Mouse (Mus musculus): ENCODE results near the gene Dcun1d1. TPM values are rescaled to one million over a fixed set of nuclear protein-coding genes. Genes with fewer than 3 reads are reported as not detected.

The Dcun1d1 gene
- polyA plus RNA-seq (2014; fragmentation: Nextera tagmentation; extraction: Ambion mirVana) = 95.0 and 103 TPM in 2 replicates

- H3K4me3 ChIP-seq (ENCODE audit: low read depth, low read length) = no peak within 1 kb of the TSS
- peaks cover 7% of the 10 kb centered on the region for H3K4me1 ChIP-seq (replicated peaks; ENCODE audit: control insufficient read depth, insufficient read depth, low read length)
- ATAC-seq (replicated peaks; ENCODE audit: low FRiP score) (no peak), DNase-seq (ENCODE audit: low spot score) (no peak)
- H3K36me3 ChIP-seq (ENCODE audit: control insufficient read depth, insufficient read depth, low read length) = 0 out of 2 replicates have a peak, but pooled peaks cover 3% of the 10 kb centered on the region
- H3K27ac ChIP-seq (ENCODE audit: low read depth, low read length) = no peak within 1 kb of the TSS
- H3K4me2 ChIP-seq = no peak within 1 kb of the TSS
- no peaks in the 10 kb centered on the region for H3K9me3 ChIP-seq (ENCODE audit: control insufficient read depth, low read length)
- no peak within 1 kb of the TSS for H3K9ac ChIP-seq (ENCODE audit: low read depth, low read length)
- WGBS = 92% methylated on average over 6 of the region's 6 CpGs
- H3K27me3 ChIP-seq (replicated peaks; ENCODE audit: control insufficient read depth, insufficient read depth, low read length) = no peaks in the 10 kb centered on the region
Measured at GRCm38 (mm10) chr3:35937345-35937744, at the start of gene Dcun1d1. Gene Dcun1d1 (minus strand): TSS chr3:35937445.

- Histone ChIP-seq H3K4me2 (no peak overlapping the region), H3K9me3 (ENCODE audit: control insufficient read depth, low read length) (no peaks in the 10 kb centered on the region), H3K4me3 (ENCODE audit: low read depth, low read length) (no peak overlapping the region), H3K9ac (ENCODE audit: low read depth, low read length) (no peak overlapping the region), H3K36me3 (ENCODE audit: control insufficient read depth, insufficient read depth, low read length) (peaks cover 11% of the 10 kb centered on the region), H3K27me3 (replicated peaks; ENCODE audit: control insufficient read depth, insufficient read depth, low read length) (no peaks in the 10 kb centered on the region), H3K4me1 (replicated peaks; ENCODE audit: control insufficient read depth, insufficient read depth, low read length) (no peaks in the 10 kb centered on the region), H3K27ac (ENCODE audit: low read depth, low read length) (no peak overlapping the region)
- no peak for ATAC-seq (replicated peaks; ENCODE audit: low FRiP score)
- no peak for DNase-seq (ENCODE audit: low spot score)
- WGBS = 89% methylated on average over 6 of the region's 6 CpGs
Measured at GRCm38 (mm10) chr3:35986266-35986665, 49.0 kb upstream of the Dcun1d1 start.

- Histone ChIP-seq H3K27me3 (replicated peaks; ENCODE audit: control insufficient read depth, insufficient read depth, low read length) (no peaks in the 10 kb centered on the region), H3K9ac (ENCODE audit: low read depth, low read length) (no peak overlapping the region), H3K4me1 (replicated peaks; ENCODE audit: control insufficient read depth, insufficient read depth, low read length) (no peaks in the 10 kb centered on the region), H3K4me3 (ENCODE audit: low read depth, low read length) (no peak overlapping the region), H3K27ac (ENCODE audit: low read depth, low read length) (no peak overlapping the region), H3K36me3 (ENCODE audit: control insufficient read depth, insufficient read depth, low read length) (0 out of 2 replicates have a peak, but pooled peaks cover 3% of the 10 kb centered on the region), H3K4me2 (no peak overlapping the region), H3K9me3 (ENCODE audit: control insufficient read depth, low read length) (no peaks in the 10 kb centered on the region)
- ATAC-seq (replicated peaks; ENCODE audit: low FRiP score) (peak; percentile 58), DNase-seq (ENCODE audit: low spot score) (no peak)
- WGBS = 68% methylated on average over 7 of the region's 7 CpGs
Measured at GRCm38 (mm10) chr3:35973551-35973950, 36.3 kb upstream of the Dcun1d1 start.

GRCm38 (mm10) chr3:35972985-35973384 lies 35.7 kb upstream of the Dcun1d1 start:
- Histone ChIP-seq H3K4me1 (replicated peaks; ENCODE audit: control insufficient read depth, insufficient read depth, low read length) (no peaks in the 10 kb centered on the region), H3K36me3 (ENCODE audit: control insufficient read depth, insufficient read depth, low read length) (0 out of 2 replicates have a peak, but pooled peaks cover 3% of the 10 kb centered on the region)
- WGBS = 76% methylated on average over 4 of the region's 4 CpGs

GRCm38 (mm10) chr3:35971149-35971548 lies 33.9 kb upstream of the Dcun1d1 start:
- no peak overlapping the region for H3K9ac ChIP-seq (ENCODE audit: low read depth, low read length)
- no peaks in the 10 kb centered on the region for H3K4me1 ChIP-seq (replicated peaks; ENCODE audit: control insufficient read depth, insufficient read depth, low read length)
- no peak overlapping the region for H3K4me2 ChIP-seq
- DNase-seq (ENCODE audit: low spot score) (no peak), ATAC-seq (replicated peaks; ENCODE audit: low FRiP score) (no peak)
- 0 out of 2 replicates have a peak, but pooled peaks cover 3% of the 10 kb centered on the region for H3K36me3 ChIP-seq (ENCODE audit: control insufficient read depth, insufficient read depth, low read length)
- WGBS = 87% methylated on average over 12 of the region's 12 CpGs
- no peak overlapping the region for H3K27ac ChIP-seq (ENCODE audit: low read depth, low read length)
- H3K27me3 ChIP-seq (replicated peaks; ENCODE audit: control insufficient read depth, insufficient read depth, low read length) = no peaks in the 10 kb centered on the region
- H3K9me3 ChIP-seq (ENCODE audit: control insufficient read depth, low read length) = no peaks in the 10 kb centered on the region
- no peak overlapping the region for H3K4me3 ChIP-seq (ENCODE audit: low read depth, low read length)

More at GRCm38 (mm10) chr3:35972985-35973384, 35.7 kb upstream of the Dcun1d1 start:
- Histone ChIP-seq H3K9me3 (ENCODE audit: control insufficient read depth, low read length) (no peaks in the 10 kb centered on the region), H3K4me2 (no peak overlapping the region), H3K27ac (ENCODE audit: low read depth, low read length) (no peak overlapping the region), H3K27me3 (replicated peaks; ENCODE audit: control insufficient read depth, insufficient read depth, low read length) (no peaks in the 10 kb centered on the region), H3K9ac (ENCODE audit: low read depth, low read length) (no peak overlapping the region), H3K4me3 (ENCODE audit: low read depth, low read length) (no peak overlapping the region)
- DNase-seq (ENCODE audit: low spot score) (no peak), ATAC-seq (replicated peaks; ENCODE audit: low FRiP score) (no peak)

- Histone ChIP-seq H3K27me3 (replicated peaks; ENCODE audit: control insufficient read depth, insufficient read depth, low read length) (no peaks in the 10 kb centered on the region), H3K9me3 (ENCODE audit: control insufficient read depth, low read length) (no peaks in the 10 kb centered on the region), H3K27ac (ENCODE audit: low read depth, low read length) (no peak overlapping the region), H3K4me3 (ENCODE audit: low read depth, low read length) (no peak overlapping the region), H3K4me2 (no peak overlapping the region), H3K9ac (ENCODE audit: low read depth, low read length) (no peak overlapping the region), H3K4me1 (replicated peaks; ENCODE audit: control insufficient read depth, insufficient read depth, low read length) (no peaks in the 10 kb centered on the region), H3K36me3 (ENCODE audit: control insufficient read depth, insufficient read depth, low read length) (0 out of 2 replicates have a peak, but pooled peaks cover 3% of the 10 kb centered on the region)
- DNase-seq (ENCODE audit: low spot score) (no peak), ATAC-seq (replicated peaks; ENCODE audit: low FRiP score) (no peak)
- WGBS = 90% methylated on average over 4 of the region's 4 CpGs
Measured at GRCm38 (mm10) chr3:35970441-35970840, 33.2 kb upstream of the Dcun1d1 start.

- WGBS = 86% methylated on average over 8 of the region's 8 CpGs
- H3K27ac ChIP-seq (ENCODE audit: low read depth, low read length) = no peak overlapping the region
Measured at GRCm38 (mm10) chr3:35967366-35967921, 30.2 kb upstream of the Dcun1d1 start.

GRCm38 (mm10) chr3:35966493-35966892 lies 29.2 kb upstream of the Dcun1d1 start:
- Histone ChIP-seq H3K4me2 (no peak overlapping the region), H3K9ac (ENCODE audit: low read depth, low read length) (no peak overlapping the region), H3K4me3 (ENCODE audit: low read depth, low read length) (no peak overlapping the region), H3K27me3 (replicated peaks; ENCODE audit: control insufficient read depth, insufficient read depth, low read length) (no peaks in the 10 kb centered on the region), H3K4me1 (replicated peaks; ENCODE audit: control insufficient read depth, insufficient read depth, low read length) (no peaks in the 10 kb centered on the region), H3K36me3 (ENCODE audit: control insufficient read depth, insufficient read depth, low read length) (0 out of 2 replicates have a peak, but pooled peaks cover 4% of the 10 kb centered on the region), H3K9me3 (ENCODE audit: control insufficient read depth, low read length) (no peaks in the 10 kb centered on the region), H3K27ac (ENCODE audit: low read depth, low read length) (no peak overlapping the region)
- WGBS = 48% methylated on average over 2 of the region's 2 CpGs
- no peak for DNase-seq (ENCODE audit: low spot score)
- ATAC-seq (replicated peaks; ENCODE audit: low FRiP score) = no peak

More at GRCm38 (mm10) chr3:35967366-35967921, 30.2 kb upstream of the Dcun1d1 start:
- Histone ChIP-seq H3K9me3 (ENCODE audit: control insufficient read depth, low read length) (no peaks in the 10 kb centered on the region), H3K27me3 (replicated peaks; ENCODE audit: control insufficient read depth, insufficient read depth, low read length) (no peaks in the 10 kb centered on the region), H3K4me3 (ENCODE audit: low read depth, low read length) (no peak overlapping the region), H3K36me3 (ENCODE audit: control insufficient read depth, insufficient read depth, low read length) (0 out of 2 replicates have a peak, but pooled peaks cover 4% of the 10 kb centered on the region), H3K4me1 (replicated peaks; ENCODE audit: control insufficient read depth, insufficient read depth, low read length) (no peaks in the 10 kb centered on the region), H3K4me2 (no peak overlapping the region), H3K9ac (ENCODE audit: low read depth, low read length) (no peak overlapping the region)
- DNase-seq (ENCODE audit: low spot score) (no peak), ATAC-seq (replicated peaks; ENCODE audit: low FRiP score) (no peak)

GRCm38 (mm10) chr3:35964928-35965327 lies 27.7 kb upstream of the Dcun1d1 start:
- WGBS = 55% methylated on average over 4 of the region's 4 CpGs
- no peak overlapping the region for H3K4me3 ChIP-seq (ENCODE audit: low read depth, low read length)
- ATAC-seq (replicated peaks; ENCODE audit: low FRiP score) (peak; percentile 62), DNase-seq (ENCODE audit: low spot score) (no peak)
- 0 out of 2 replicates have a peak, but pooled peaks cover 4% of the 10 kb centered on the region for H3K36me3 ChIP-seq (ENCODE audit: control insufficient read depth, insufficient read depth, low read length)
- no peaks in the 10 kb centered on the region for H3K27me3 ChIP-seq (replicated peaks; ENCODE audit: control insufficient read depth, insufficient read depth, low read length)
- H3K9me3 ChIP-seq (ENCODE audit: control insufficient read depth, low read length) = no peaks in the 10 kb centered on the region
- no peaks in the 10 kb centered on the region for H3K4me1 ChIP-seq (replicated peaks; ENCODE audit: control insufficient read depth, insufficient read depth, low read length)
- no peak overlapping the region for H3K27ac ChIP-seq (ENCODE audit: low read depth, low read length)
- H3K4me2 ChIP-seq = no peak overlapping the region
- H3K9ac ChIP-seq (ENCODE audit: low read depth, low read length) = no peak overlapping the region

Measured in liver, embryonic 11.5 days (tissue).